Mouse (Mus musculus) kidney, adult 2 months (tissue): ENCODE results near the gene Hs6st1. TPM values are rescaled to one million over a fixed set of nuclear protein-coding genes. Genes with fewer than 3 reads are reported as not detected.
A peak's percentile ranks its signal among the peaks of the same experiment; 100 is the strongest.

Experiments used
- DNase-seq: peaks from one replicate; pipeline ENCODE4 v3.0.0; 2021
- H3K27ac ChIP-seq: fragments of 200-500 bp; 2 replicates; pipeline ENCODE4 v1.5.1; 2012; ENCODE audit warnings: low read depth, low read length, control low read depth, inconsistent platforms; ENCODE audit not compliant: insufficient read depth
- H3K27me3 ChIP-seq: fragments of 200-500 bp; replicated peaks from 2 replicates; pipeline ENCODE4 v1.6.1; 2012; ENCODE audit warnings: mild to moderate bottlenecking, moderate library complexity, low read length, inconsistent platforms; ENCODE audit not compliant: control insufficient read depth, insufficient read depth
- H3K36me3 ChIP-seq: fragments of 200-500 bp; 2 replicates; pipeline ENCODE4 v1.6.1; 2012; ENCODE audit warnings: mild to moderate bottlenecking, moderate library complexity, low read length, inconsistent platforms; ENCODE audit not compliant: control insufficient read depth, insufficient read depth
- H3K4me1 ChIP-seq: fragments of 200-500 bp; 2 replicates; pipeline ENCODE4 v1.6.1; 2011; ENCODE audit warnings: low read length; ENCODE audit not compliant: control insufficient read depth, insufficient read depth
- H3K4me3 ChIP-seq: fragments of 200-500 bp; 2 replicates; pipeline ENCODE4 v1.5.1; 2011; ENCODE audit warnings: mild to moderate bottlenecking, low read depth, low read length, control low read depth; ENCODE audit not compliant: insufficient read depth
- CTCF ChIP-seq: fragments of 200-500 bp; conservative IDR thresholded peaks from 2 replicates; pipeline ENCODE4 v1.5.1; 2011; ENCODE audit warnings: low read depth, mild to moderate bottlenecking, control low read depth, low read length, moderate library complexity, mixed read lengths; ENCODE audit not compliant: insufficient read depth, insufficient read length
- POLR2A ChIP-seq: fragments of 200-500 bp; IDR thresholded peaks from one replicate; pipeline ENCODE4 v1.6.1; 2011; ENCODE audit warnings: low read depth, low read length, control low read depth
- WGBS: fragments of 180-500 bp; shearing (Covaris S2); methylation state at CpG from one replicate; pipeline ENCODE4 v1.1.7; 2018; 5-methylcytosine and 5-hydroxymethylcytosine counted together
- polyA plus RNA-seq: library from polyadenylated mRNA; depleted of rRNA; stranded (reverse); fragments of >200 nt; gene quantifications from 2 replicates; pipeline ENCODE4 v1.2.3, GENCODE M21; 2012

Gene Hs6st1
- polyA plus RNA-seq, 1 experiment: 123 TPM

- H3K36me3 ChIP-seq: no peaks in the 10 kb centered on the region
- H3K4me1 ChIP-seq: no peaks in the 10 kb centered on the region
- WGBS: 74% methylated on average over 9 of the region's 9 CpGs
- TF ChIP-seq CTCF: no peak
- no peak for TF ChIP-seq POLR2A
- H3K27ac ChIP-seq: no peak overlapping the region
- DNase-seq: no peak
- H3K27me3 ChIP-seq: no peaks in the 10 kb centered on the region
- H3K4me3 ChIP-seq: no peak overlapping the region
Observed at GRCm38 (mm10) chr1:36118061-36118685, 50.0 kb downstream of the Hs6st1 start.

- no peak for TF ChIP-seq POLR2A
- TF ChIP-seq CTCF: no peak
- 83% methylated on average over 3 of the region's 3 CpGs for WGBS
- DNase-seq: no peak
Observed at GRCm38 (mm10) chr1:36118958-36119357, 50.8 kb downstream of the Hs6st1 start.

GRCm38 (mm10) chr1:36119426-36119825 is 51.2 kb downstream of the Hs6st1 start:
- H3K27me3 ChIP-seq: no peaks in the 10 kb centered on the region
- H3K4me3 ChIP-seq: no peak overlapping the region
- 81% methylated on average over 4 of the region's 4 CpGs for WGBS
- peak overlapping the region; percentile 31; the same call in 1 of the 2 replicates for H3K27ac ChIP-seq
- no peak for DNase-seq
- no peaks in the 10 kb centered on the region for H3K36me3 ChIP-seq
- TF ChIP-seq POLR2A (no peak), CTCF (no peak)
- no peaks in the 10 kb centered on the region for H3K4me1 ChIP-seq

More at GRCm38 (mm10) chr1:36118958-36119357, 50.8 kb downstream of the Hs6st1 start:
- Histone ChIP-seq H3K27me3 (no peaks in the 10 kb centered on the region), H3K4me3 (no peak overlapping the region), H3K4me1 (no peaks in the 10 kb centered on the region), H3K36me3 (no peaks in the 10 kb centered on the region), H3K27ac (no peak overlapping the region)

GRCm38 (mm10) chr1:36121172-36121571 is 53.0 kb downstream of the Hs6st1 start:
- no peak for DNase-seq
- Histone ChIP-seq H3K4me1 (no peaks in the 10 kb centered on the region), H3K27ac (no peak overlapping the region), H3K36me3 (no peaks in the 10 kb centered on the region), H3K4me3 (no peak overlapping the region), H3K27me3 (no peaks in the 10 kb centered on the region)
- TF ChIP-seq POLR2A: no peak
- no peak for TF ChIP-seq CTCF
- WGBS: 91% methylated on average over 8 of the region's 8 CpGs

- WGBS: 59% methylated on average over 7 of the region's 7 CpGs
- no peak for TF ChIP-seq POLR2A
- no peak for TF ChIP-seq CTCF
- no peak overlapping the region for H3K4me3 ChIP-seq
- H3K36me3 ChIP-seq: no peaks in the 10 kb centered on the region
- H3K27ac ChIP-seq: no peak overlapping the region
- no peak for DNase-seq
- H3K27me3 ChIP-seq: no peaks in the 10 kb centered on the region
- peaks cover 2% of the 10 kb centered on the region; the same call in 1 of the 2 replicates for H3K4me1 ChIP-seq
Observed at GRCm38 (mm10) chr1:36125076-36125475, 56.9 kb downstream of the Hs6st1 start.

GRCm38 (mm10) chr1:36129126-36129525 is 60.9 kb downstream of the Hs6st1 start:
- H3K4me1 ChIP-seq: peaks cover 2% of the 10 kb centered on the region; the same call in 1 of the 2 replicates
- H3K27me3 ChIP-seq: no peaks in the 10 kb centered on the region
- TF ChIP-seq POLR2A (no peak), CTCF (no peak)
- no peaks in the 10 kb centered on the region for H3K36me3 ChIP-seq
- WGBS: 14% methylated on average over 4 of the region's 4 CpGs
- DNase-seq: peak; percentile 78
- H3K4me3 ChIP-seq: no peak overlapping the region
- H3K27ac ChIP-seq: 0 out of 2 replicates have a peak overlapping the region, but pooled peaks have one; percentile 36

- Histone ChIP-seq H3K4me3 (no peak overlapping the region), H3K27ac (no peak overlapping the region), H3K4me1 (peaks cover 2% of the 10 kb centered on the region; the same call in 1 of the 2 replicates), H3K27me3 (no peaks in the 10 kb centered on the region), H3K36me3 (no peaks in the 10 kb centered on the region)
- WGBS: 91% methylated on average over 8 of the region's 8 CpGs
- no peak for DNase-seq
- TF ChIP-seq CTCF: no peak
Observed at GRCm38 (mm10) chr1:36129881-36130280, 61.7 kb downstream of the Hs6st1 start.
